Mouse (Mus musculus) cerebellum, adult 2 months (tissue): ENCODE measurements around the gene Gfra4.

ENCODE experiments used
- CTCF ChIP-seq: fragments of 200-500 bp; IDR thresholded peaks from 2 replicates; pipeline ENCODE4 v1.5.1; 2011; ENCODE audit warnings: low read depth, mild to moderate bottlenecking, control low read depth, low read length, moderate library complexity, borderline replicate concordance; ENCODE audit not compliant: insufficient read depth
- POLR2A ChIP-seq: fragments of 200-500 bp; IDR thresholded peaks from 2 replicates; pipeline ENCODE4 v1.6.1; 2011; ENCODE audit warnings: low read length, control low read depth, borderline replicate concordance; ENCODE audit not compliant: insufficient read depth

- TF ChIP-seq CTCF = no peak
- TF ChIP-seq POLR2A = no peak
These were observed 50.1 kb downstream of the Gfra4 start for GRCm38 (mm10) chr2:130992818-130993217.
